Mouse (Mus musculus) megakaryocyte, embryonic 14.5 days (primary cell): ENCODE measurements around the gene Ptprn2. TPM values are rescaled to one million over a fixed set of nuclear protein-coding genes. Genes with fewer than 3 reads are reported as not detected.
"Not testable (repeated sequence)": the region's sequence is repeated elsewhere in the genome, so short reads cannot be mapped to it uniquely, and the experiment has no call there.

ENCODE experiments used
- H3K27me3 ChIP-seq: replicated peaks from 2 replicates; pipeline ENCODE3; 2012; ENCODE audit warnings: inconsistent platforms
- H3K36me3 ChIP-seq: replicated peaks from 2 replicates; pipeline ENCODE3; 2012; ENCODE audit warnings: low read length, inconsistent platforms, mixed read lengths
- H3K4me1 ChIP-seq: 2 replicates; pipeline ENCODE4 v1.6.1; 2012; ENCODE audit warnings: inconsistent platforms
- H3K4me3 ChIP-seq: replicated peaks from 2 replicates; pipeline ENCODE3; 2012; ENCODE audit warnings: moderate library complexity, mild to moderate bottlenecking, inconsistent platforms
- H3K9me3 ChIP-seq: 2 replicates; pipeline ENCODE4 v1.6.1; 2012; ENCODE audit warnings: inconsistent platforms
- FLI1 ChIP-seq: IDR thresholded peaks from 2 replicates; pipeline ENCODE4 v1.6.1; 2012; ENCODE audit warnings: low read length, inconsistent platforms, mixed read lengths
- GATA1 ChIP-seq: IDR thresholded peaks from 3 replicates; pipeline ENCODE4 v1.6.1; 2012; ENCODE audit warnings: mixed read lengths, low read length, inconsistent platforms, borderline replicate concordance
- polyA plus RNA-seq: library from polyadenylated mRNA; stranded (reverse); fragments of >175 nt; gene quantifications from 2 replicates; pipeline ENCODE4 v1.2.3, GENCODE M21; 2012; ENCODE audit warnings: low replicate concordance; ENCODE audit not compliant: insufficient read depth

Gene Ptprn2
- polyA plus RNA-seq, 1 experiment, result not detected

DNA sequence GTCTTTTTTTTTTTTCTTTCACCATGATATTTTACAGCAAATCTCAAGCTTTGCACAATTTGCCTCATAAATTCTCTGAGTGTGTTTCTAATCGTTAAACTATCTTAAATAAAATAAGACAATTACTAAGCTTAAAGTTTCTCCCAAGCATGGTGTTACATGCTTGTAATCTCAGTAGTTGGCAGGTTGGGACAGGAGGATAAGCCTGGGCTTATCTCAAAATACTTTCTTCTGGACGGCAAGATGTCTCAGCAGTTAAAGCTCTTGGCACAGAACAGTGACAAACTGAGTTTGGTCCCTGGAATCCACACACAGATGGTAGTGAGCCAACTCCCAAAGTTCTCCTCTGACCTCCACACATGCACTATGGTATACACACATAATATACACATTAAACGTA, 10.8 kb upstream of the Ptprn2 start:
- Histone ChIP-seq H3K36me3 (no peaks in the 10 kb centered on the region), H3K4me3 (no peak overlapping the region)
- no peak for TF ChIP-seq FLI1
- no peak for TF ChIP-seq GATA1

DNA sequence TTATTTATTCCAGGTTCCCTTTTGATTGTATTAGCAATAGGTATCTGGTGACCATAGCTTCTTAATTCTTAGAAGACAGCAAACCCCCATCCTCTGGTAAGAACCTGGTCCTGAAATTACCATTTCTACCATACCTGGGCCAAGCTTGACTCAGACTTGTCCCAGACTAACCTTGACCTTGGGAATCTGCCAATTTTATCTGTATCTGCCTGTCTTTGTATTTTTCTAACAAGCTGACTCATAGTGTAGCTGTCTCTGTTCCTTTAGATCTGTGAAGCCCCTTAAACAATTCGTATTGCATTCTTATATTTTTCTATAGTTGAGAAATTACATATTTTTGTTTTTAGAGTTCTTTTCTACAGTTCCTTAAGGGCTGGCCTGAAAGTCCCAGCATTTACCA, 6.7 kb upstream of the Ptprn2 start:
- Histone ChIP-seq H3K4me3 (no peak overlapping the region), H3K4me1 (no peaks in the 10 kb centered on the region), H3K9me3 (no peaks in the 10 kb centered on the region), H3K27me3 (no peaks in the 10 kb centered on the region), H3K36me3 (no peaks in the 10 kb centered on the region)
- no peak for TF ChIP-seq GATA1
- no peak for TF ChIP-seq FLI1

More for the DNA sequence above, 10.8 kb upstream of the Ptprn2 start:
- no peaks in the 10 kb centered on the region for H3K4me1 ChIP-seq
- H3K27me3 ChIP-seq, result no peaks in the 10 kb centered on the region
- no peaks in the 10 kb centered on the region for H3K9me3 ChIP-seq

DNA sequence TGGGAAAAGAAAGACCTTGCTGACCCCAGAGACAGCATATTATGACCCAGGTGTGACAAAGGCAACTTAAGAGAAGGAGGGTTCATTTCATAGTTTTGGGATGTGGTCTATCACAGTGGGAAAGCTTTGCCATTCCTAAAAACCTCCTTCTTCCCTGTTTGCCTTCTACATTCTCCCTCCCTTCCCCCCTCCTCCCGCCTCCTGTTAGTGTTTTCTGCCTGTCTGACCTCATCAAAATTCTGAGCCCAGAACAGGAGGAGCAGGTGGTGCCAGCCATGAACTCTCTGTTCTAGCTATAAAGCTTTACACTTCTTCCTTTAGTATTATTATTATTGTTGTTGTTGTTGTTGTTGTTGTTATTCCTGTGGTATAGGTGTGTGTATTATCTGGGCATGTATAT, 3.6 kb upstream of the Ptprn2 start:
- TF ChIP-seq GATA1 (no peak), FLI1 (no peak)
- no peaks in the 10 kb centered on the region for H3K9me3 ChIP-seq
- H3K36me3 ChIP-seq, result no peaks in the 10 kb centered on the region
- H3K4me1 ChIP-seq, result peaks cover 20% of the 10 kb centered on the region
- H3K4me3 ChIP-seq, result no peak overlapping the region
- H3K27me3 ChIP-seq, result peaks cover 28% of the 10 kb centered on the region

DNA sequence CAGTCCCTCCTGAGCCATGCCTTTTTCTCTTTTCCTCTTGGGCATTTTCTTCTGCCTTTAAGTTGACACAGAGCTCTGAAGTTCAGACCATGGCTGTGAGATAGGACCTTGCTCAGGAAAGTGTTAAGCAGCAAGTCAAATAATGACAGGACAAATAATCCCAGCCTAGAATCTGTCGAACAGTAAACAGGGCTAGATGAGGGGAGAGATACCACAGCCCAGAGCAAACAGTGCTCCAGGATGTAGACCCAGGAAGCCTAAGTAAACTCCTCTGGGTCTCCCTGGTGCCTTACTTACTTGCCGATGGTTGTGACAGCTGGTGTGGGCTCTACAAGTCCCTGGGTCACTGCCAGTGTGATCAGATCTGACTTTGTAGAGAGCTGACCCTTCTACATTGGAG, 1.9 kb upstream of the Ptprn2 start:
- Histone ChIP-seq H3K9me3 (peaks cover 3% of the 10 kb centered on the region; the same call in 1 of the 2 replicates), H3K36me3 (no peaks in the 10 kb centered on the region), H3K4me1 (peaks cover 20% of the 10 kb centered on the region), H3K4me3 (no peak overlapping the region), H3K27me3 (peaks cover 43% of the 10 kb centered on the region)
- TF ChIP-seq GATA1 (no peak), FLI1 (no peak)

DNA sequence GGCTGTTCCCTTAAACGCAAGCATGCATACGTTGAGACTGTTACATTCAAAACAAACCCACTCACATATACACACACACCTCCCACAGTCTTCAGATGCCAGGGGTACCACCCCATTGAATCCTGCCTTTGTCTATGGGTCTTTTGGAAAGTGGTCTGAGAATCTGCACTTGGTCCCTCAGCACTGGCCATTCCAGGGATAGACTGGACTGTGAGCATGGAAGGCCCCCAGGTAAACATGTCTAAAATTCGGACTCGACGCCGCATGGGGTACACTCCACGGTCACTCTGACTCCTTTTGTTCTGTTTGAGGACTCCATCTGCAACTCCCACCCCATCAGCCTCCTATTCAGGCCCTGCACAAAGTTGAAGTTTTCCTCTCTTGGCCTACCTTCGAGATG, 529 bp upstream of the Ptprn2 start:
- no peak for TF ChIP-seq FLI1
- no peak for TF ChIP-seq GATA1
- H3K4me3 ChIP-seq, result peak overlapping the region; percentile 88
- H3K27me3 ChIP-seq, result peaks cover 49% of the 10 kb centered on the region
- H3K36me3 ChIP-seq, result no peaks in the 10 kb centered on the region
- peaks cover 20% of the 10 kb centered on the region for H3K4me1 ChIP-seq
- H3K9me3 ChIP-seq, result peaks cover 3% of the 10 kb centered on the region; the same call in 1 of the 2 replicates

DNA sequence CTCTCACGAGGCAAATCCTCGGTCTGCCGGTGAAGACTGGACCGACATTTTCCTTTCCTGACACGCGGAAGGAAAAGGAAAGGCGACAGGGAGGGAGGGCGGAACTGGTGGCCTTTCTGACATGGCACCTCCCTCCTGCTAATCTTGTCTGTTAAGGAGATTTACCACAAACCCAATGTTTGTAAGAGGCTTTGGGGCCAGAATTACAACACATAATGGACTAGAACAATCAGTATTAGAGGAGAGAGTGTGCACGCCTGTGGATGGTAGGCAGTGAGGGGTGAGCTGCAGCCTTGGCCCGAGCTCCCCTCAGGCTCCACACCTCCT, 847 bp downstream of the Ptprn2 start:
- Histone ChIP-seq H3K27me3 (peaks cover 49% of the 10 kb centered on the region), H3K9me3 (peaks cover 3% of the 10 kb centered on the region; the same call in 1 of the 2 replicates), H3K36me3 (no peaks in the 10 kb centered on the region), H3K4me1 (peaks cover 20% of the 10 kb centered on the region), H3K4me3 (peak overlapping the region; percentile 88)
- TF ChIP-seq GATA1 (no peak), FLI1 (no peak)

DNA sequence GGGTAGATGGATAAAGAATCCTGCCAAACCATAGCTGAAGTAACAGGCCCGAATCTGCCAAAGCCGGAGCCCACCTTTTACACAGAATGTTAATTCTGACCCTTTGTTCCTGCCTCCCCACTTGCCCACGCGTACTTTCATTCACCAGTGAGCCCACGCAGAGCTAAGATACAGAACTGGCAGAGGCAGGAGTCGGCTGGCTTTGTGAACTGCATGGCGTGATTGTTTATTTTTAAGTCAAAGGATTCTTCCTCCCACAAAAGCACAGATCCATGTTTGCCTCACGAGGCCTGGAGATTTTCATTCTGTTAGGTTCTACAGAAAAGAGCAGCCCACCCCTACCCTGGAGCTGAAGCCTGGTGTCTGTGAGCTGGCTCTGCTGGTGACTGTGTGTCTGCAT, 3.3 kb downstream of the Ptprn2 start:
- Histone ChIP-seq H3K4me1 (peaks cover 20% of the 10 kb centered on the region), H3K36me3 (no peaks in the 10 kb centered on the region), H3K27me3 (peaks cover 51% of the 10 kb centered on the region), H3K4me3 (no peak overlapping the region), H3K9me3 (peaks cover 3% of the 10 kb centered on the region; the same call in 1 of the 2 replicates)
- TF ChIP-seq GATA1 (no peak), FLI1 (no peak)

DNA sequence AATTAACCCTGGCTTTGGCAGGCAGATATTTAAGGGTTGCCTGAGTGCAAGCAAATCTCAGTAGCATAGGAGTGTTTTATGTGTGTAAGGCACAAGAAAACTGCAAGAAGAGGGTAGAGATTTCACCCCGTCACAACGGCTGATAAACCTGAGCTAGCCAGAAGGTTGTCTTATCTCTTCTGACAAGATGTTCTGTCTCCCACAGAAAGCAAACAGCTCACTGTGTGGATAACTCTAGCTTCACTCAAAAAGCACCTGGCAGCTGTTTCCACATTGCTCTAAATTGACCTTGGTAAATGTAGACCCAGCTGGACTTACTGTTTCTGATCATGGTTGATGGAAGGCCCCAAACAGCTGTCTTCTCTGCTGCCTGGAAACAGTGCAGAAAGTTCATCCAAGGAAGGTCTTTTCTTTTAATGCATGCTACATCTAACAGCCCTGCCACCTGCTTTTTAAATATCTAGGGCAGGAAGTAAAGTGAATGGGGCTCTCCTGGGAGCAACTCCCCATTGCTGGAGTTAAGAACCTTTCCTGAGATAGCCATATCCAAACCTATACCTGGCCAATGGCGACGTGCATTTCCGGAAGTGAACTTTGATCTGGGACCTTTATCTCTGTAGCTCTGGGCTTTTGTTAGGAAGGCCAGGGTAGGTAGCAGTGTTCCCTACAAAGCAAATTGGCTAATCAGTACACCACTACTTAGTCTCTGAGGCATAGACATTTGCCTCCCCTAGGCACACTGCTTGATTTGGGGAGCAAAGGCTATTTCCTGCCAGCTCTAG, 5.2 kb downstream of the Ptprn2 start:
- H3K36me3 ChIP-seq, result no peaks in the 10 kb centered on the region

DNA sequence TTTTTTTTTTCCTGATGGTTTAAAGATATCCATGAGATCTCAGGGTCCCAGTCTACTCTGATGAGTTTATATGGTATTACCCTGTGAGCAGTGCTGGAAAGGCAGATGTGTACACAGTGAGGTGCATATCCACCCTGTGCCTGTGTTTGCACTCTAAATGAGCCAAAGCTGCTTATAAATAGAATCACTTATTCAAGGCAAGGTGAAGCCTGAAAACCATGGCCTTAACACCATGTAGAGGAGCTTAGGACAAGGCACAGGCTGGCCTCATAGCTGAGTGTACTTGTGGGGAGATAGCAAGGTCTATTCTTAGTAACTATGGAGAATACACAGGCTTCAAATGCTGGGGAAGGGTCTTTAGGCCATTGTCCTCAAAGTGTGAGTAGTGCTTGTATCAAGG, 13.1 kb downstream of the Ptprn2 start:
- Histone ChIP-seq H3K4me3 (no peak overlapping the region), H3K36me3 (no peaks in the 10 kb centered on the region), H3K4me1 (no peaks in the 10 kb centered on the region), H3K9me3 (no peaks in the 10 kb centered on the region), H3K27me3 (no peaks in the 10 kb centered on the region)
- TF ChIP-seq FLI1 (no peak), GATA1 (no peak)

More for the DNA sequence above, 5.2 kb downstream of the Ptprn2 start:
- Histone ChIP-seq H3K27me3 (peaks cover 34% of the 10 kb centered on the region), H3K4me3 (no peak overlapping the region), H3K4me1 (peaks cover 9% of the 10 kb centered on the region), H3K9me3 (peaks cover 3% of the 10 kb centered on the region; the same call in 1 of the 2 replicates)
- TF ChIP-seq FLI1, result no peak
- no peak for TF ChIP-seq GATA1

DNA sequence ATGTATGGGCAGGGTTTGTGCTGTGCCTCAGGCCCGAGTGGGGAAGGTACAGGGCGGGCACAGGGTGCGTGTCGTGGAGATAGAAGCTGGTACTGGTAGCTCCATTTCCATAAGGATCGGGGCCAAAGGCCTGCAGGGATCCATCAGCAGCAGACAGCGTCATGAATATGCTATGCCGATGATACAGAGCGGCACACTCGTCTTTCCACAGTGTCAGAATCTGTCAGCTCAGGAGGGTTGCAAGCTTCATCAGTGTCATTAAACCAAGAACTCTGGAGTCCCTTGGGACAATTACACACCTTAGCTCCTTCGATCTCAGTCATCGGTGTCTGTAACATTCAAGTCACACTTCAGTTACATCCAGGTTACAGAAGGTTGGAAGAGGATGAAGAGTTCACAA, 15.1 kb downstream of the Ptprn2 start:
- TF ChIP-seq FLI1, result no peak
- no peak for TF ChIP-seq GATA1
- no peak overlapping the region for H3K4me3 ChIP-seq

DNA sequence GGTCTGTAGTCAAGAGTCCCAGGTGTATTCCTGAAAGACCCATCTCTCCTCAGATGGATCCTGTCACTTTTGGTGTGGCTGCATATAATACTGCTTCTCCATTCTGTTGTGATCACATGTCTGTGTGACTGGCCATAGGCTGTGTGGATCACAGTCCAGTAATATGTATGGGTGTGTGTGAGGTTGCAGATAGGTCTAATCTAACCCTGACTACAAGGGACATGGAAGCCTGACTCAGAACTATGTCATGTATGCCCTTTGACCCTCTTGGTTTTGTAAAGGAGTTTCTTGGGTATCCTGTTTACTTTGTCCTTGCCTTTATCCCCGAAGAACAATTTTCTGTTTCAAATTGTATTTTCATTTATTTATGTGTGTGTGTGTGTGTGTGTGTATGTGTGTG, 27.0 kb downstream of the Ptprn2 start:
- Histone ChIP-seq H3K4me1 (no peaks in the 10 kb centered on the region), H3K27me3 (no peaks in the 10 kb centered on the region), H3K9me3 (no peaks in the 10 kb centered on the region), H3K36me3 (no peaks in the 10 kb centered on the region), H3K4me3 (no peak overlapping the region)
- no peak for TF ChIP-seq FLI1
- TF ChIP-seq GATA1, result no peak

More for the DNA sequence above, 15.1 kb downstream of the Ptprn2 start:
- Histone ChIP-seq H3K27me3 (no peaks in the 10 kb centered on the region), H3K9me3 (no peaks in the 10 kb centered on the region), H3K36me3 (no peaks in the 10 kb centered on the region), H3K4me1 (no peaks in the 10 kb centered on the region)

DNA sequence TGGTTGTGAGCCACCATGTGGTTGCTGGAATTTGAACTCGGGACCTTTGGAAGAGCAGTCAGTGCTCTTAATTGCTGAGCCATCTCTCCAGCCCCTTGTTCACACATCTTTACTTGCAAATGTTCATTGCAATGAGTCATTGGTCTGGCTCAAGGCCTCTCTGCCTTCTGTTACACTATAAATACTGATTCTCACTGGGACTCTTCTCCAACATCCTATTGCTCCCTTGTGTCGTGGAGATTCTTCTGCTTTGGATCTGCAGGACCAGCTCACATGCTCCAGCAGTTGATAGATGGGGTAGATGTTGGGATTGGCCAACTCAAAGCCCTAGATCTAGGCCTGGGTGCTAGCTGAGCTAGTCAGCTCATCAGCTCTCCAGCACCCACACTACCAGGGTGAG, 28.3 kb downstream of the Ptprn2 start:
- not testable (repeated sequence) for H3K36me3 ChIP-seq, H3K9me3 ChIP-seq, H3K27me3 ChIP-seq, H3K4me3 ChIP-seq, H3K4me1 ChIP-seq
